Mouse (Mus musculus) ES-E14 (cell line): ENCODE results near the gene Magix. TPM values are rescaled to one million over a fixed set of nuclear protein-coding genes. Genes with fewer than 3 reads are reported as not detected.
"Not testable (repeated sequence)": the region's sequence is repeated elsewhere in the genome, so short reads cannot be mapped to it uniquely, and the experiment has no call there.

Source experiments
- DNase-seq: peaks from one replicate; pipeline ENCODE4 v3.0.0-alpha.2; 2013; ENCODE audit warnings: low read depth, low spot score
- H3K27ac ChIP-seq: 2 replicates; pipeline ENCODE4 v1.5.1; 2012; ENCODE audit warnings: low read depth, mild to moderate bottlenecking, low read length, moderate library complexity, mixed read lengths; ENCODE audit not compliant: poor library complexity, insufficient read depth, severe bottlenecking
- H3K36me3 ChIP-seq: 2 replicates; pipeline ENCODE4 v1.6.1; 2012; ENCODE audit warnings: mild to moderate bottlenecking, low read length, moderate library complexity, mixed read lengths; ENCODE audit not compliant: control insufficient read depth, poor library complexity, insufficient read depth, severe bottlenecking
- H3K4me1 ChIP-seq, 2 experiments: fragments of 150-350 bp in 1 of 2; sonication (generic) in 1 of 2; 2 replicates each; pipeline ENCODE4 v1.6.1; 2012; ENCODE audit warnings: low read length in 2 of 2, mild to moderate bottlenecking in 1 of 2, mixed read lengths in 1 of 2; ENCODE audit not compliant: control insufficient read depth in 2 of 2, insufficient read depth in 2 of 2, poor library complexity in 1 of 2
- H3K4me3 ChIP-seq, 2 experiments: fragments of 150-350 bp in 1 of 2; sonication (generic) in 1 of 2; 2 replicates each; pipeline ENCODE4 v1.5.1; 2012; ENCODE audit warnings: low read length in 2 of 2, low read depth in 1 of 2, mild to moderate bottlenecking in 1 of 2, mixed read lengths in 1 of 2; ENCODE audit not compliant: insufficient read depth in 1 of 2, poor library complexity in 1 of 2, severe bottlenecking in 1 of 2
- H3K9ac ChIP-seq: 2 replicates; pipeline ENCODE4 v1.6.1; 2012; ENCODE audit warnings: low read depth, mild to moderate bottlenecking, low read length, mixed read lengths; ENCODE audit not compliant: poor library complexity, insufficient read depth, severe bottlenecking
- H3K9me3 ChIP-seq: fragments of 150-350 bp; sonication (generic); 2 replicates; pipeline ENCODE4 v1.6.1; 2012; ENCODE audit warnings: low read depth, mild to moderate bottlenecking, low read length; ENCODE audit not compliant: control insufficient read depth, insufficient read depth
- CHD2 ChIP-seq: IDR thresholded peaks from 2 replicates; pipeline ENCODE4 v1.6.1; 2014; ENCODE audit warnings: mild to moderate bottlenecking, low read depth, low read length, inconsistent platforms
- HCFC1 ChIP-seq: IDR thresholded peaks from 2 replicates; pipeline ENCODE4 v1.6.1; 2012; ENCODE audit warnings: low read length, inconsistent platforms, borderline replicate concordance; ENCODE audit not compliant: insufficient read depth
- MAFK ChIP-seq: IDR thresholded peaks from 2 replicates; pipeline ENCODE4 v1.6.1; 2014; ENCODE audit warnings: mild to moderate bottlenecking, low read depth, low read length, inconsistent platforms; ENCODE audit not compliant: insufficient read depth
- ZC3H11A ChIP-seq: IDR thresholded peaks from 2 replicates; pipeline ENCODE4 v1.6.1; 2012; ENCODE audit warnings: low read depth, mild to moderate bottlenecking, inconsistent platforms, low read length, borderline replicate concordance
- ZNF384 ChIP-seq: IDR thresholded peaks from 2 replicates; pipeline ENCODE4 v1.6.1; 2012; ENCODE audit warnings: low read depth, low read length, inconsistent platforms
- in situ Hi-C, 2 experiments: fragments of 600-800 bp; cut with MboI; formaldehyde crosslinking; loops; one replicate each; pipeline ENCODE4 v1.15.1; 2025; ENCODE audit warnings: low sequenced_read_pairs in 2 of 2, inconsistent platforms in 1 of 2; ENCODE audit not compliant: unreplicated experiment in 2 of 2
- total RNA-seq: library from RNA; depleted of rRNA; stranded (reverse); fragments of 300-350 nt; gene quantifications from 2 replicates; pipeline ENCODE4 v1.2.3, GENCODE M21; 2012

The Magix gene
- total RNA-seq, 1 experiment: 0.36 TPM

- not testable (repeated sequence) for H3K27ac ChIP-seq, H3K4me1 ChIP-seq
- H3K9ac ChIP-seq: peak overlapping the region; percentile 60; the same call in 1 of the 2 replicates
These were observed 32.7 kb upstream of the Magix start for GRCm38 (mm10) chrX:7713764-7714134.

GRCm38 (mm10) chrX:7696954-7697381, 15.9 kb upstream of the Magix start, which contains the start of gene Gpkow:
TSS of gene Gpkow (plus strand) at chrX:7697131.
- Histone ChIP-seq H3K4me3 (peak within 1 kb of the TSS; percentile 88 to 95), H3K36me3 (peaks cover 7% of the 10 kb centered on the region), H3K9ac (peak within 1 kb of the TSS; percentile 94), H3K4me1 (peaks cover 0 to 1% of the 10 kb centered on the region in 2 experiments; a peak in 1 of 4 replicates), H3K9me3 (no peaks in the 10 kb centered on the region), H3K27ac (peak within 1 kb of the TSS; percentile 12; the same call in 1 of the 2 replicates)
- in situ Hi-C loops: loop anchor here in 1 of 2 experiments (25.0 kb wide), 1 partner anchor 235 kb away; no protein-coding TSS in a partner anchor
- DNase-seq: peak; percentile 69
- TF ChIP-seq MAFK (no peak), HCFC1 (peak; percentile 97), ZNF384 (no peak)

More at GRCm38 (mm10) chrX:7713764-7714134, 32.7 kb upstream of the Magix start:
- H3K9me3 ChIP-seq, H3K36me3 ChIP-seq, in situ Hi-C loops, DNase-seq: not testable (repeated sequence)
- peak overlapping the region; percentile 65 to 81; a peak in 3 of 4 replicates for H3K4me3 ChIP-seq

GRCm38 (mm10) chrX:7696520-7696919, 15.5 kb upstream of the Magix start:
- in situ Hi-C loops: loop anchor here in 1 of 2 experiments (25.0 kb wide), 1 partner anchor 234 kb away; no protein-coding TSS in a partner anchor
- Histone ChIP-seq H3K9ac (no peak overlapping the region), H3K9me3 (no peaks in the 10 kb centered on the region), H3K27ac (no peak overlapping the region), H3K36me3 (peaks cover 6% of the 10 kb centered on the region), H3K4me3 (peak overlapping the region in 1 of 2 experiments; percentile 88; a peak in 1 of 4 replicates), H3K4me1 (peaks cover 0 to 1% of the 10 kb centered on the region in 2 experiments; a peak in 1 of 4 replicates)
- TF ChIP-seq MAFK (no peak), ZC3H11A (no peak), CHD2 (no peak), HCFC1 (no peak), ZNF384 (no peak)
- DNase-seq: no peak

GRCm38 (mm10) chrX:7692862-7693261, 11.8 kb upstream of the Magix start:
- Histone ChIP-seq H3K36me3 (no peaks in the 10 kb centered on the region), H3K4me3 (no peak overlapping the region), H3K27ac (no peak overlapping the region), H3K9me3 (no peaks in the 10 kb centered on the region), H3K9ac (no peak overlapping the region), H3K4me1 (no peaks in the 10 kb centered on the region)
- DNase-seq: no peak
- in situ Hi-C loops: loop anchor here in 1 of 2 experiments (25.0 kb wide), 1 partner anchor 231 kb away; no protein-coding TSS in a partner anchor
- TF ChIP-seq HCFC1: no peak
- no peak for TF ChIP-seq ZC3H11A
- no peak for TF ChIP-seq MAFK
- no peak for TF ChIP-seq CHD2
- no peak for TF ChIP-seq ZNF384

- H3K4me1 ChIP-seq: no peaks in the 10 kb centered on the region
- in situ Hi-C loops: loop anchor here in 1 of 2 experiments (25.0 kb wide), 1 partner anchor 228 kb away; no protein-coding TSS in a partner anchor
- no peak overlapping the region for H3K4me3 ChIP-seq
- no peak overlapping the region for H3K9ac ChIP-seq
- no peak overlapping the region for H3K27ac ChIP-seq
- DNase-seq: no peak
- TF ChIP-seq CHD2: no peak
- TF ChIP-seq ZC3H11A: no peak
- no peak for TF ChIP-seq MAFK
- no peak for TF ChIP-seq ZNF384
- no peak for TF ChIP-seq HCFC1
- H3K36me3 ChIP-seq: no peaks in the 10 kb centered on the region
- no peaks in the 10 kb centered on the region for H3K9me3 ChIP-seq
These were observed 9.4 kb upstream of the Magix start for GRCm38 (mm10) chrX:7690486-7690885.
